Mouse (Mus musculus): ENCODE measurements around the gene Sptbn4.

The Sptbn4 gene

GRCm38 (mm10) chr7:27326101-27326880, 121.2 kb downstream of the Sptbn4 start:
- DNase-seq (ENCODE audit: low spot score), result peak; percentile 51

GRCm38 (mm10) chr7:27325697-27326096, 121.8 kb downstream of the Sptbn4 start:
- peak; percentile 52 for DNase-seq (ENCODE audit: low spot score)

DNA sequence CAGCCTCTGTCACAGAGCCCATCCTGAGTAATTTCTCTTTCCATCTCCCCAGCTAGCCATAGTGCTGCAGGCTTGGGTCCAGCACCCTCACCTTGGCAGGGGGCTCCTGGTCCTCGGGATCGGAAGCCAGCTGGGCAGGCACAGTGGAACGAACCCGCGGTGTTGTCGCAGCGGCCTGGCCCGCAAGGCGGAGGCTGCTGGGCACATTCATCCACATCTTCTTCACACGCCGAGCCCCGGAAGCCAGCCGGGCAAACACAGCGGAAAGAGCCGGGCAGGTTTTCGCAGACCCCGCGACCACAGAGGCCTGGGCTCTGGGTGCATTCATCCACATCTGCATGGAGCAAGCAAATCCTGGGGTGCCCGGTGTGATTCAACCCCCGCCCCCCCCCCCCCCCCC, 122.6 kb downstream of the Sptbn4 start:
- no peak for DNase-seq (ENCODE audit: low spot score)

DNA sequence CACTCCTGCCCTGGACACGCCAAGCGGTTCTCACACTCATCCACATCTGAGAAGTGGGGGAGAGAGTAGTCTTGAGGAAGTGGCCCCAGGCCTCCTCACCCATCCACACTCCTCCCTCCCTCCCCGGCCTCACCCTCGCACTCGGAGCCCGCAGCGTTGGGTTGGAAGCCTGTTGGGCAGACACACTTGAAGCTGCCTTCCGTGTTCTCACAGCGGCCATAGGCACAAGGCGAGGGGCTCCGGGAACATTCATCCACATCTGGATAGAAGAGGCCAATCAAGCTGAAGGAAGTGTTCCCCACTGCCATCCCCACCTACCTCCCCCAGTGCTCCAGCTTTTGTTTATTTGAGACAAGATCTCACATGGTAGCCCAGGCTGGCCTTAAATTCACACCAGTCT, 123.3 kb downstream of the Sptbn4 start:
- no peak for DNase-seq (ENCODE audit: low spot score)

DNA sequence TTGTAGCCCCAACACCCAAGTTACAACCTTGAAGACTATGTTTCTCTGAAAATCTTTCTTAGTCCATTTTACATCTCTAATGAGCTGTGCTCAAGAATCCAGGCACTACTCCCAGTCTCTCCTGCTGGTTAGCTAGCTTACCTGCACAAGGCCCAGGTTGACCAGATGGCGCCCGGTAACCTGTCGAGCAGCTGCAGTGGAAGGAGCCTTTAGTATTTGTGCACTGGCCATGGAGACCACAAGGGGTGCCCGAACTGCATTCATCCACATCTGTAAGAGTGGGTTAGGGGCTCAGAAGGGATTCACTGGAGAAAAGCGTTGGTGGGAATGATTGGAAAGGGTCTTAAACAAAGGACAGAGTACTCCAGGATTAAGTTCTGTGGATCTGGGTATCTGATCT, 124.5 kb downstream of the Sptbn4 start:
- no peak for DNase-seq (ENCODE audit: low spot score)

DNA sequence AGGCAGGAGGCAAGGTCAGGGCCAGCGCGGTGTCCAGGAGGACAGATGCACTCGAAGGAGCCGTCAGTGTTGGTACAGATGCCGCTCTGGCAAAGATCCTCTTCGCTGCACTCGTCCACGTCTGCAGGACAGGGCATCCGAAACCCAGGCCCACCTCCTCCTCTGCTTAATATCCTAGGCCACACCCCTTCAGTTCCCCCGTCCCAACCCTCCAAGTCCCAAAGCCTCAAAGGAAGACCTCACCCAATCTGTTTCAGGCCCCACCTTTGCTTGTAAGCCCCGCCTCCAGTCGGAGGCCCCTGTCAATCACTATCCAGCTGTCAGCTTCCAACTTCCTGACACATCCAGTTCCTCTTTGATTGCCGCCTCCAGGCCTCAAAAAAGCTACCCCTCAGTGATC, 125.2 kb downstream of the Sptbn4 start:
- no peak for DNase-seq (ENCODE audit: low spot score)

DNA sequence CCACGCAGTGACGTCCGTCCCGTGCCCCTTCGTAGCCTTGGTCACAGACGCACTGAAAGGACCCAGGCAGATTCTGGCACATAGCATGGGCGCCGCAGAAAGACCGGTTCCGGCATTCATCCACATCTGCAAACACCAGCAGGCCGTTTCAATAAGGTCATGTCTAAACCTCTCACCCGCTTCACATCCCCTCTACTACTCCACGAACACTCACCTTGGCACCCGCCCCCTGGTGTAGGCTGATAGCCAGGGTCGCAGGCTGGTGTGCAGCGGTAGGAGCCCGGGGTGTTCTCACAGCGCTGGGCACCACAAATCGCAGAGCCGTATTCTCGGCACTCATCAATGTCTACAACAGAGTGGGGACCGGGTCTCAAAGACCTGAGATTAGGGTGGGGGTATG, 128.1 kb downstream of the Sptbn4 start:
- no peak for DNase-seq (ENCODE audit: low spot score)

GRCm38 (mm10) chr7:27315958-27316357, 131.5 kb downstream of the Sptbn4 start:
- no peak for DNase-seq (ENCODE audit: low spot score)

DNA sequence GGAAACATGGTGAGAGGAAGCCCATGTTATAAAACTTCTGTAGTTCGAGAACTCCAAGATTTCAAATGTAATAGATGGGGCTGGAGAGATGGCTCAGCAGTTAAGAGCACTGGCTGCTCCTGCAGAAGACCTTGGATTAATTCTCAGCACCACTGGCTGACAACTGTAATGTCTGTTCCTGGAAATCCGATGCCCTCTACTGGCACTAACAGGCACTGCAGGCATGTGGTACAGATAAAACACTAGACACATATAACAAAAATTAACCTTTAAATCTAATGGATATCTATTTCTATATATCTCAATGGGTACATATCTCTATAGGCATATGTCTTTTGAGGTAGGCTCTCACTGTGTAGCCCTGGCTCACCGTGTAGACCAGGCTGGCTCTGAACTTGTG, 133.1 kb downstream of the Sptbn4 start:
- no peak for DNase-seq (ENCODE audit: low spot score)

- DNase-seq (ENCODE audit: low spot score), result no peak
Observed at GRCm38 (mm10) chr7:27311651-27312284, 135.7 kb downstream of the Sptbn4 start.

DNA sequence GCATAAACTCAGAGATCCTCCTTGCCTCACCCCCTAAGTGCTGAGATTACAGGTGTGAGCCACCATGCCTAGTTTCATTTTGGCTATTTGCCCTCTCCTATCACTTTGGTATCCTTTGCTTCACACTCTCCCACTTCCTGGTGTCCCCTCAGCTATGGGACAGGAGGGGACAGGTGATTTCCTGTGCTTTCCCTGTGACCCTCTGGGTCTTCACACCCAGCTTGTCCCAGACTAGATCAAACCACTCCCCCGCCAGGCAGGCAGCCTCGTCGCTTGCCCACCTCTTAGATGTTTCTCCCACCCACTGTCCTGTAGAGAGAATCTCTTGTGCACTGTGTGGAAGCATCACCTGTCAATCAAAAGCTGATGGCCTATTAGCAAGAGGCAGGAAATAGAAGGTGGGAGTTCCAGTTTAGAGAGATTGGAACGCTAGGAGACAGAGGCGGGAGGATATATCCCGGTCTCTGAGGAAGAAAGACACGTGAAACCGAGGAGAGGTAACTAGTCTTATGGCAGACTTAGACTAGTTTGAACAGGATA, 136.4 kb downstream of the Sptbn4 start:
- peak; percentile 48 for DNase-seq (ENCODE audit: low spot score)

GRCm38 (mm10) chr7:27310306-27310705, 137.2 kb downstream of the Sptbn4 start:
- peak; percentile 52 for DNase-seq (ENCODE audit: low spot score)

- no peak for DNase-seq (ENCODE audit: low spot score)
Observed at GRCm38 (mm10) chr7:27309832-27310231, 137.7 kb downstream of the Sptbn4 start.

GRCm38 (mm10) chr7:27308821-27309549, 138.5 kb downstream of the Sptbn4 start:
- DNase-seq (ENCODE audit: low spot score), result no peak

DNA sequence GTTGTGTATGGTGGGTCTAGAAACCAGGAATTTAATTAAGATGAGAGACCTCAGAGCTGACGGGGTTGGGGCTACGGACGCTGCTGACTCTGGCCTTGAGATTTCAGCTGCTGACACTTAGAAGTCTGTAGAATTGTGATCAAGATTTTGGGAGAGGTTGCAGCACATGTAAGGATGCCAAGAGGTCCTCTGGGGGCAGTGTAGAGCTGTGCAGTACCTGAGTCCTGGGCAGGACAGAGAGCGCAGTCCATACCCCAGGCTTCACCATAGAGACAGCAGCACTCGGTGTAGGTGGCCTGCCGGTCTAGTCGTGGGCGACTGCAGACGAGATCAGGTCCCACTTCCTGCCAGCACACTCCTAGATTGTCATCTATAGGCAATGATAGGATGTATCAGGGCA, 139.9 kb downstream of the Sptbn4 start:
- no peak for DNase-seq (ENCODE audit: low spot score)
